Mouse (Mus musculus): ENCODE results near the gene Bend7.

GRCm38 (mm10) chr2:4782809-4783641, 65.4 kb downstream of the Bend7 start:
- TF ChIP-seq CTCF (IDR thresholded peaks at IDR 0.05; ENCODE audit: extremely low read depth, insufficient read depth, low read length) (no peak), POLR2A (IDR thresholded peaks at IDR 0.05; ENCODE audit: extremely low read depth, insufficient read depth, low read length) (no peak)

Data from cortical plate, adult 2 months (tissue).